Mouse (Mus musculus) gastrocnemius, adult 8-10 months (tissue): ENCODE data around the gene Acot7. TPM values are rescaled to one million over a fixed set of nuclear protein-coding genes. Genes with fewer than 3 reads are reported as not detected.

Experiments used
- DNase-seq, 2 experiments: peaks; one replicate each; pipeline ENCODE4 v3.0.0; 2022; ENCODE audit warnings: low spot score in 2 of 2
- total RNA-seq, 4 experiments: library from RNA; stranded (reverse); gene quantifications; 2 replicates each; pipeline ENCODE4 v1.2.4; 2022

Gene Acot7
- total RNA-seq = 10 to 100 TPM; 13.8 to 15.9 (median 15.1) TPM

- DNase-seq = peak; percentile 81 to 87
Measured at GRCm38 (mm10) chr4:152177537-152178343, at the start of gene Acot7. Gene Acot7 (plus strand): TSS chr4:152178134.

DNA sequence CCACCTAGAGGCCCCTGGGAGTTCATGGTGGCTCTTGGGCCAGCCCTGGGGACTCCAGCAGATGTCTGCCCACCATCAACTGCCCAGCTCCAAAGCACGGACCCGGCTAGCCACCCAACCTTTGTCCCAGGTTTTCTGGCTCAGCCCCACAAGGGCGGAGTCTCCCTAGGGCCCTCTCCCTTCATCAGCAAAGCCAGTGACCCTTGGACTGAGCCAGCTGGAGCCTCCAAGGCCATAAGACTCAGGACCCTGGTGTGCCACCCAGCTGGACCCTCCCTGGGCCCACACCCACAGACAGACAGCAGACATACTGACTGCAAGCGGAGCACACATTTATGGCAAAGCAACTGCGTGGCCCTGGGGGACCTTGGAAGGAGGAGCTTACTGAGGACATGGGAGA, 49.1 kb upstream of the Acot7 start:
- no peak for DNase-seq

GRCm38 (mm10) chr4:152129395-152129930, 48.5 kb upstream of the Acot7 start:
- no peak for DNase-seq

DNA sequence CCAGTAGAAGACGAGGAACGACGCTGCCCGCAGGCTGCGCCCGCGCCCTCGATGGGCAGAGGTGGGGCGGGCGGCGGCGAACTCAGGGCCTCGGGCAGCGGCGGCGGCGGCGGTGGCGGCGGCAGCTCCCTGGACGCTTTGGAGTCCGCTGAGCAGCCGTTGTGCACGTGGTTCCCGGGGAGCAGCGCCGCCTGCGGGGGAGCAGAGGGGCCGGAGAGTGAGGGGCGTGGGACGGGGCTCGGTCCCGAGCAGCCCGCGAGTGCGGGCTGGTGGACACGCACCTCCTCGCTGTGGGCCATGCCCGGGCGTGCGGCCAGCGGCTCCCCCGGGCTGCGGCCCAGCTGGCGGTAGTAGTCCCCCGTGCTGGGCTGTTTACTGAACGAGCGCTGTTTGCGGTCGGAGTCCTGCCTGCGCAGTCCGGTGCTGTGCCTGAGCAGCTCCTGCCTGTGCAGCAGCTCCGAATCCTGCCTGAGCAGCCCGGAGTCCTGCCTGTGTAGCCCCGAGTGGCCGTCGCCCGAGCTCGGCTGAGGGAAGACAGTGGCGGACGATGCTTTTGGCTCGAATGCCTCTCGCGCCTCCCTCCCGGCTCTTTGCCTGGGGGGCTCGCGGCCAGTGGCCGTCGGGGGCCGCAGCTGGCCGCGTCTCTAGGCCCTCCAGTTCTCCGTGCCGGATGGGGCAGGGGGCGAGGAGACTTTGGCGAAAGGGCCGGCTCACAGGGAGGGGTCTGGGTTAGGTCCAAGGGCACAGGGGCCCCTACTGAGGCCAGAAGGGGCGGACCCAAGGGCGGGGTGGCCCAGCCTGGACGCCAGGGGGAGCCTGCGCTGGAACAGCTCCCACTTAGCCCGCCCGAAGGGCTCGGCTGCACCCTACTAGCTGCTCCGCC, 46.9 kb upstream of the Acot7 start:
- DNase-seq = peak; percentile 31 to 61

DNA sequence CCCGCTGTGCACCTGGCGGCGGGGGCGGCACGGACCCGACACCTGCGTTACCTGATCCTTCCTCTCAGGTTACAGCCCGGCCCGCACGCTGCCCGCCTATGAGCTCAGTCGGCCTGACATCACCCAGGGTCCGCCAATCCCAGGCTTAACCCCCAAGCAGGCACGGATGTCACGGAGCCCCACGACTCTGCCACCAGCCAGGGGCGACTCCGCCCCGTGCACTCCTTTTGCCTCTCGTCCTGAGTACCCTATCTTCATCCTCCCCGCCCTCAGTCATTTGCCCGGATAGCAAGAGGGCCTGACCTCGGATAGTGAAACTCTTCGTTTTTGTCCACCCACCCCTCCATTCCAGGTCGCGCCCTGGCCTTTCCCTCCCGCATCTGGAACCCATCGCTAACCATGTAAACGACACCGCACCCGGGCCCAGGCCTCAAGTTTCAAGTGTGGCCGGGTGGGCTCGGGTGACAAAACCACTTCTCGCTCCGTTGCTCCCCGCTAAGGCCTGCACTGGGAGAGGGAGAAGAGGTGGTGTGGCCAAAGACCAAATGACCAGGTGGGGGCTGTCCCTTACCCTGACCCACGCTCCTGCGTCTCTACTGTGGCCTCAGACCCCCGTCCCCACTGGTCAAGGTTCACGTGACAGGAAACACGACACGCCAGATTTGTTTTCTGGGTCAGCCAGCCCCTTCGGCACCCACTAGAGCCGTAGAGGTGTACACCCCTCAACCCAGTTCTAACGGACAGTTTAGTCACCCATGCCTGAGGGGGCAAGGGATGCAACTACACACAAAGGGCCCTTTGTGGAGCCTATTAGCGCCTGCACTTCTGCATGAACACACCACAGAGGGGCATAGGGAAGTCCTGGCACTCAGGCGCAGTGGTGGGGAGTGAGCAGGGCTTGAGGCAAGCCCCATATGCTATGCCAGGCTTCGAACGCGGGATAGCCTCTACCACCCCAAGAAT, 45.8 kb upstream of the Acot7 start:
- no peak for DNase-seq

DNA sequence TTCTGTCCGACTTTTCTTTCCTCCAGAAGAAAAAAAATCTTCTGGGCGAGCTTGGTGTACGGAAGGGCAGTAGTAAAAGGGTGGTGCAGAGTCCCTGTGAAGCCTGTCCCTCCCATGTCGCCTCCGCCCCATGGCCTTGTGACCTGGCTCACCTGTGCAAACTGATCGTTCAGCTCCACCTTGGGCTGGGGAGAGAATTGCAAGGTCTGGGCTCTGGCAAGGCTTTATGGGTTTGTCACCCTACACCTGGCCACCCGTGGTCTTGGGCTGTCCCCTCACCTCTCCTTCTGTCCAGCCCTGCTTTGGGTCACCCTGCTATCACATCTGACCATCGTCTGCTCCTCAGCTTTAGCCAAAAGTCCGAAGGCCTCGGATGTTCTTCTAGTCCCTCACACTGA, 45.2 kb upstream of the Acot7 start:
- DNase-seq = no peak

DNA sequence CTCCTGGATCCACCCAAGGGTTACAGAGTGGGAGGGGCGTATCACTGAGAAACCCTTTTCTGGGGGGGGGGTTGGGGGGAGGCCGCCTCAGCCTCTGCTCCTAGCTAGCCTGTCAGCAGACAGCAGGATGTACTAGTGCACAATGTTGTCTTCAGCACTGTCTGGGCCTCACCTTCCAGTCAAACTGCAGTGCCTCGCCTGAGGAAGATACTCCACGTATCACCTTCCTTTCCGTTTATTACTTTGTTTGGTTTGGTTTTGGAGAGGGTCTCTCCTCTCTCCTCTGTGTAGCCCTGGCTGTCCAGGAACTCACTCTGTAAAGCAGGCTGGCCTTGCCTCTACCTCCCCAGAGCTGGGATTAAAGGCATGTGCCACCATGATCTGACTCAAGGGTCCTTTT, 44.7 kb upstream of the Acot7 start:
- no peak for DNase-seq

DNA sequence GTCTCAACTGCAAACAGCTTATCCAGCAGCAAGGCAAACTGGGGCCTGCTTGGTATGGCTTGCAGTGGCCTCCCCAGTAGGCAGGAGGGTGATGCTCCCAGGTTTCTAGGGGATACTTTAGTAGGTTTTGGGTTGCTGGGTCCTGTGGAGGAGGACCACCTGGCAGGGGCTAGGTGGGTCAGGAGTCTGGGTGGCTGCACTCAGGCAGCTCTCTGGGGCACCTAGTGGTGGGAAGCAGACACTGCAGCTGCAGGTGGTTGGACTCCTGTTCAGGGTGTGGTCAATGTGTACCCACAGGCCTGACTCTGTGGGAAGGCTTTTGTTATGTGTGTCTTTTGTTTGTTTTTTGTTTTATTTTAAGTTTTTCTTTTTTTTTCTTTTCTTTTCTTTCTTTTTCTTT, 43.4 kb upstream of the Acot7 start:
- no peak for DNase-seq

GRCm38 (mm10) chr4:152135363-152135762, 42.6 kb upstream of the Acot7 start:
- no peak for DNase-seq

GRCm38 (mm10) chr4:152136112-152136875, 41.6 kb upstream of the Acot7 start:
- no peak for DNase-seq

GRCm38 (mm10) chr4:152136876-152137250, 41.1 kb upstream of the Acot7 start:
- DNase-seq = no peak

- peak; percentile 81 to 84 for DNase-seq
Measured at GRCm38 (mm10) chr4:152138497-152139260, 39.3 kb upstream of the Acot7 start.

DNA sequence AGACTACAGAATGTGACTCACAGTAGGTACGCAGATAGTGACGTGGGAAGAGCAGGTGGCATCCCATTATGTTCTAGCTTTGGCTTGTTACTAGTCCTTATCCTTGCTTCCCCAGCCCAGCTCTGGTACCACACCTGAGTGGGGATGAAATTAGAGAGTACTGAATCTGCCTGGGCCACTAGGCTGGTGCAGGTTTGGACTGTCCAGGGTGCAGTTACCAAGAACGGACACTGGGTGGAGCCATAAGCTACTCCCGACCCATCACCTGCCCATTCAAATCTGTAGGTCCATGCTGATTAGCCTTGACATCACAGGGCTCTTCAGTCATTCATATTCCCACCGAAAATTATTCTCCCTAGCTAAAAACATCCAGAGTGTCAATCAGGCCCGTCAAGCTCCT, 37.5 kb upstream of the Acot7 start:
- DNase-seq = no peak

GRCm38 (mm10) chr4:152141521-152142135, 36.3 kb upstream of the Acot7 start:
- no peak for DNase-seq

GRCm38 (mm10) chr4:152143632-152144031, 34.3 kb upstream of the Acot7 start:
- DNase-seq = no peak

GRCm38 (mm10) chr4:152145473-152145872, 32.5 kb upstream of the Acot7 start:
- DNase-seq = no peak

DNA sequence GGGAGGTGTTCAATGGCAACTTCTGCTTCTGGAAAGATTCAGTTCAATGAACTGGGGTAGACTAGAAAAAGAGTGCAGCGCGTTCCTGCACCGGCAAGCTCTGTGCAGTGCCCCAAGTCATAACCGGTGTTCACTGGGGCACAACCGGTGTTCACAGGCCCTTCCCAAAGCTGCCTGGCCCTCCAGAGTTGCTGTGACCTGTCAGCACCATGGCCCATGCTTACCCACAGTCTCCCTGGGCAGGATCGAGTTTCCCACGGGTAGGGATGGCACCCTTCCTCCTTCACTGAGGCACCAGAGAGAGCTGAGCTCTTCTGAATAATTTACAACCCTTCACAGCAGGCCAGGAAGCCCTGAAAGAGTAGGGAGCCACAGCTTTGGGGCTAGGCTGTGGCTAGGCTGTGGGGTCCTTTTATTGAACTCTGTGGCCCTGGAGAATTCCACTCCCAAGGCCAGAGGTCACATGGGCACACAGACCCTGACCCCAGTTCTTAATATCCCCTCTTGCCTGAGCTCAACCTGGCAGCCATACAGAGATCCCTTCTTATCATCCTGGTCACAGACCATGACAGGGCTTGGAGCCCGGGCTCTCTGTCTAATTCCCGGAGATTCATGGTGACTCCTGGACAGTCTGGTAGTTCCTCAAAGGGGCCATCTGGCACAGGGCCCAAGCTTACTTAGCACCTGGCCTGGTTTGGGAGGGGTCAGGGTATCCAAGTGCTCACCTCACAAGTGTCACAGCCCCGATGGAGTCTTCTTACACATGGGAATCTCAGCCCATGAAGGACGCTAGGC, 31.7 kb upstream of the Acot7 start:
- DNase-seq = peak in 1 of 2 experiments; percentile 38

DNA sequence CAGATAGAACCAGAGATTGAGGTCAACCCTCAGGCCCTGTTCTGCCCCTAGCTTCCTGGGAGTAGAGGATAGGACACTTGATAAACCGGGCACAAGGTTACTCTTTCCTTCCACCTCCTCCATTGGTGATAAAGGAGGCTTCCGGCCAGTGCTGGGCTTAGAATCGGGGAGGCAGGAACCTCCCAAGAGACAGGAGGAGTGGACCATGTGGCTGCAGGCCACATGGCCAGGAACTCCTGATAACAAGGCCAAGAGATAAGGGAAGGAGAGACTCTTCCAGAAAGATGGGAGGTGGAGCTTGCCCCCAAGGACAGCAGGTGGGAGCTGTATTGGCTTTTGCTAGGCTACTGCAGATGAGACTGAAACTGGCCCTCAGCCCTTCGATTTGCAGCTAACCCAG, 27.4 kb upstream of the Acot7 start:
- DNase-seq = no peak
